Mouse (Mus musculus): ENCODE measurements around the gene Ppp1r2.

The Ppp1r2 gene

GRCm38 (mm10) chr16:31233541-31234339 lies 41.3 kb downstream of the Ppp1r2 start:
- peak; percentile 85 for DNase-seq (ENCODE audit: low spot score)

- no peak for DNase-seq (ENCODE audit: low spot score)
Measured at GRCm38 (mm10) chr16:31233167-31233498, 41.9 kb downstream of the Ppp1r2 start.

- no peak for DNase-seq (ENCODE audit: low spot score)
Measured at GRCm38 (mm10) chr16:31232491-31233166, 42.4 kb downstream of the Ppp1r2 start.

- no peak for DNase-seq (ENCODE audit: low spot score)
Measured at GRCm38 (mm10) chr16:31231591-31231990, 43.5 kb downstream of the Ppp1r2 start.

- DNase-seq (ENCODE audit: low spot score): no peak
Measured at GRCm38 (mm10) chr16:31227746-31228145, 47.3 kb downstream of the Ppp1r2 start.

GRCm38 (mm10) chr16:31215271-31215670 lies 59.8 kb downstream of the Ppp1r2 start:
- no peak for DNase-seq (ENCODE audit: low spot score)

- no peak for DNase-seq (ENCODE audit: low spot score)
Measured at GRCm38 (mm10) chr16:31213463-31213862, 61.6 kb downstream of the Ppp1r2 start.

- DNase-seq (ENCODE audit: low spot score): peak; percentile 33
Measured at GRCm38 (mm10) chr16:31211503-31211902, 63.6 kb downstream of the Ppp1r2 start.

- no peak for DNase-seq (ENCODE audit: low spot score)
Measured at GRCm38 (mm10) chr16:31210453-31210852, 64.6 kb downstream of the Ppp1r2 start.

- no peak for DNase-seq (ENCODE audit: low spot score)
Measured at GRCm38 (mm10) chr16:31209911-31210310, 65.2 kb downstream of the Ppp1r2 start.

GRCm38 (mm10) chr16:31205726-31206125 lies 69.4 kb downstream of the Ppp1r2 start:
- no peak for DNase-seq (ENCODE audit: low spot score)

- no peak for DNase-seq (ENCODE audit: low spot score)
Measured at GRCm38 (mm10) chr16:31205187-31205586, 69.9 kb downstream of the Ppp1r2 start.

- no peak for DNase-seq (ENCODE audit: low spot score)
Measured at GRCm38 (mm10) chr16:31204216-31204615, 70.9 kb downstream of the Ppp1r2 start.

- no peak for DNase-seq (ENCODE audit: low spot score)
Measured at GRCm38 (mm10) chr16:31201704-31202103, 73.4 kb downstream of the Ppp1r2 start.

All from MN1 (cell line).